Mouse (Mus musculus) gastrocnemius, adult 8-10 months (tissue): Measurements from ENCODE around the gene B4galnt4. TPM values are rescaled to one million over a fixed set of nuclear protein-coding genes. Genes with fewer than 3 reads are reported as not detected.

Experiments used
- DNase-seq, 2 experiments: peaks; one replicate each; pipeline ENCODE4 v3.0.0; 2022; ENCODE audit warnings: low spot score in 2 of 2
- total RNA-seq, 4 experiments: library from RNA; stranded (reverse); gene quantifications; 2 replicates each; pipeline ENCODE4 v1.2.4; 2022

B4galnt4 gene
- total RNA-seq, 4 experiments from 2014 or later: 0.20 to 0.59 TPM; not detected in 2

DNA sequence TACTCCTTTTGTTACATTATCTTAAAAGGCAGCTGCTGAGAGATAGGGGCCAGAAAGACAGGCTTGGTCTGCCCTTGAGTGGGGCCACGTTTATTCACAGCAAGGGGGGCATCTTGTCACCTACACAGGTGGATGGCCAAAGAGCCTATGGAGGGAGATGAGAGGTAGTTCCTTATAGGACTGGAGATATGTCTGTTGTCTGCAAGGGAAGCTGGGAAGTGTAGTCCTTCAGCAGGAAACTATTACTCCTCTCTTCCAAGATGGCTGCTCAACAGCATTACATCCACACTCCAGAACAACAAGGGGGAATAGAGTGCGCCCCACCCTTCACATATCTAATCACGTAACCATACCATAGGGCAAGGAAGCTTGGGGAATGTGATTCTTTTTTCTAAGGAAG lies 58.6 kb downstream of the B4galnt4 start:
- DNase-seq: no peak

- DNase-seq: no peak
Measured at GRCm38 (mm10) chr7:141120605-141121004, 59.7 kb downstream of the B4galnt4 start.

DNA sequence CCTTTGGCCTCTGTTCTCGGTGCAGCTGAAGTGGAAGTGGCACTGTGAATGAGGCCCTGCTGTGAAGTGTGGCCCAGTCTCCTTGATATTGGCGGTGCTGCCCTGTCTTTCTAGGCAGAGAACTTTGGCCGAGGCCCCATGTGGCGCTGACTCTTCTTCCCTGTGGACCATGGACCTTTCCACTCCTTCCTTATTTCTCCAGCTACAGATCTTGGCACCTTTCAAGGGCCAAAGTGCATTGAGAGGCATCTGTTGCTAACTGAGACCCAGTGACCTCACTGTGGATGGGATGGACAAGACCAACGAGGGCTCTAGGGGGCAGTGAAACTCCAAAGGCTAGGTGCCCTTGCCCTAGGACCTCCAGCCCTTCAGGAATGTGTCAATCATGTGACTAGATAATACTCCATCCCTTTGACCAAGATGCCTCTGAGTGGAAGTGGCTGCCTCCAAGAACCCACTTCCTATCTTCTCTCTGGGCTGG lies 60.2 kb downstream of the B4galnt4 start:
- DNase-seq: no peak

Other genes starting within 250 kb of the B4galnt4 start
- gene Zfp941, start 238.9 kb upstream of the B4galnt4 start, total RNA-seq: under 1 TPM in 1 of 4 experiments, not detected in 3; 0.11 TPM
- not detected for gene Urah, start 226.1 kb upstream of the B4galnt4 start, total RNA-seq
- gene Scgb1c1, start 215.6 kb upstream of the B4galnt4 start, total RNA-seq: not detected
- gene Odf3, start 213.3 kb upstream of the B4galnt4 start, total RNA-seq: not detected
- not detected for gene Gm45785, start 204.8 kb upstream of the B4galnt4 start, total RNA-seq
- 10 to 100 TPM; 11.8 to 13.5 (median 13.1) TPM for gene Ric8a, start 204.1 kb upstream of the B4galnt4 start, total RNA-seq
- 1 to 10 TPM; 6.5 to 7.7 (median 6.8) TPM for gene Bet1l, start 203.5 kb upstream of the B4galnt4 start, total RNA-seq
- gene Psmd13, start 179.1 kb upstream of the B4galnt4 start, total RNA-seq: 10 to 100 TPM; 85.3 to 96.3 (median 89.9) TPM
- gene Sirt3, start 178.8 kb upstream of the B4galnt4 start, total RNA-seq: 10 to 100 TPM; 18.7 to 23.2 (median 22.2) TPM
- gene Cox8b, start 160.7 kb upstream of the B4galnt4 start, total RNA-seq: 1,000 to 10,000 TPM; 1,780 to 2,019 (median 1,893) TPM
- gene Nlrp6, start 140.2 kb upstream of the B4galnt4 start, total RNA-seq: under 1 TPM in 1 of 4 experiments, not detected in 3; 0.08 TPM
- 1 to 10 TPM; 1.4 to 2.8 (median 2.2) TPM for gene Pgghg, start 119.7 kb upstream of the B4galnt4 start, total RNA-seq
- under 1 TPM in 2 of 4 experiments, not detected in 2; 0.34 to 0.53 TPM for gene Ifitm5, start 110.8 kb upstream of the B4galnt4 start, total RNA-seq
- not detected for gene Gm45717, start 105.2 kb upstream of the B4galnt4 start, total RNA-seq
- gene Ifitm2, start 105.1 kb upstream of the B4galnt4 start, total RNA-seq: 10 to 100 TPM; 25.1 to 51.9 (median 30.1) TPM
- gene Ifitm1, start 93.9 kb upstream of the B4galnt4 start, total RNA-seq: under 1 TPM; 0.34 to 0.99 (median 0.77) TPM
- 10 to 100 TPM; 20.8 to 38.8 (median 27.1) TPM for gene Ifitm3, start 50.3 kb upstream of the B4galnt4 start, total RNA-seq
- not detected for gene Ifitm6, start 43.2 kb upstream of the B4galnt4 start, total RNA-seq
- not detected for gene Gm17387, start 32.0 kb upstream of the B4galnt4 start, total RNA-seq
- not detected for gene Pkp3, start 17.1 kb downstream of the B4galnt4 start, total RNA-seq
- gene Sigirr, start 39.5 kb downstream of the B4galnt4 start, total RNA-seq: 1 to 10 TPM; 1.4 to 1.6 (median 1.5) TPM
- not detected for gene Ano9, start 56.7 kb downstream of the B4galnt4 start, total RNA-seq
- gene Ptdss2, start 61.3 kb downstream of the B4galnt4 start, total RNA-seq: 10 to 100 TPM; 18.6 to 26.4 (median 22.0) TPM
- 10 to 100 TPM; 51.3 to 63.6 (median 53.6) TPM for gene Rnh1, start 111.8 kb downstream of the B4galnt4 start, total RNA-seq
- 100 to 1,000 TPM; 112 to 158 (median 132) TPM for gene Hras, start 132.9 kb downstream of the B4galnt4 start, total RNA-seq
- gene Lrrc56, start 133.1 kb downstream of the B4galnt4 start, total RNA-seq: 1 to 10 TPM; 1.4 to 2.5 (median 2.0) TPM
- gene Lmntd2, start 153.0 kb downstream of the B4galnt4 start, total RNA-seq: not detected
- gene Rassf7, start 154.8 kb downstream of the B4galnt4 start, total RNA-seq: under 1 TPM in 2 of 4 experiments, not detected in 2; 0.38 to 0.56 TPM
- gene Phrf1, start 167.7 kb downstream of the B4galnt4 start, total RNA-seq: 10 to 100 TPM; 16.8 to 25.3 (median 19.4) TPM
- under 1 TPM; 0.27 to 0.80 (median 0.50) TPM for gene Irf7, start 205.4 kb downstream of the B4galnt4 start, total RNA-seq
- gene Cdhr5, start 215.7 kb downstream of the B4galnt4 start, total RNA-seq: not detected
- not detected for gene Sct, start 218.0 kb downstream of the B4galnt4 start, total RNA-seq
- gene Drd4, start 230.9 kb downstream of the B4galnt4 start, total RNA-seq: not detected